Mouse (Mus musculus) heart, postnatal 0 days (tissue): ENCODE measurements around the gene Myl3. TPM values are rescaled to one million over a fixed set of nuclear protein-coding genes. Genes with fewer than 3 reads are reported as not detected.

Experiments
- ATAC-seq: fragments of 200-750 bp; cut with Nextera tagmentation; 2 replicates; pipeline ENCODE4 v1.8.0; 2017; ENCODE audit warnings: low read depth, moderate number of reproducible peaks, moderate library complexity; ENCODE audit not compliant: insufficient read depth
- DNase-seq: peaks from one replicate; pipeline ENCODE4 v3.0.0-alpha.2; 2016; ENCODE audit warnings: low spot score
- H3K27ac ChIP-seq: fragments of 300-500 bp; sonication (generic); 2 replicates; pipeline ENCODE4 v1.5.1; 2014; ENCODE audit warnings: low read depth, mild to moderate bottlenecking
- H3K27me3 ChIP-seq: fragments of 300-500 bp; sonication (generic); 2 replicates; pipeline ENCODE4 v1.6.1; 2014; ENCODE audit warnings: low read length, mixed read lengths; ENCODE audit not compliant: control insufficient read depth, insufficient read depth
- H3K36me3 ChIP-seq: fragments of 300-500 bp; sonication (generic); replicated peaks from 2 replicates; pipeline ENCODE4 v1.6.1; 2014; ENCODE audit warnings: low read length, mixed read lengths; ENCODE audit not compliant: control insufficient read depth, insufficient read depth
- H3K4me1 ChIP-seq: fragments of 300-500 bp; sonication (generic); 2 replicates; pipeline ENCODE4 v1.6.1; 2014; ENCODE audit warnings: antibody characterized with exemption; ENCODE audit not compliant: control insufficient read depth, insufficient read depth
- H3K4me2 ChIP-seq: fragments of 300-500 bp; sonication (generic); 2 replicates; pipeline ENCODE4 v1.6.1; 2014; ENCODE audit warnings: low read depth, mild to moderate bottlenecking, low read length, moderate library complexity
- H3K4me3 ChIP-seq: fragments of 300-500 bp; sonication (generic); 2 replicates; pipeline ENCODE4 v1.5.1; 2014; ENCODE audit warnings: low read depth, low read length
- H3K9ac ChIP-seq: fragments of 300-500 bp; sonication (generic); replicated peaks from 2 replicates; pipeline ENCODE4 v1.6.1; 2014; ENCODE audit warnings: low read depth, low read length, mixed read lengths
- H3K9me3 ChIP-seq: fragments of 300-500 bp; sonication (generic); replicated peaks from 2 replicates; pipeline ENCODE4 v1.6.1; 2016; ENCODE audit warnings: low read length; ENCODE audit not compliant: control insufficient read depth
- CTCF ChIP-seq: IDR thresholded peaks from 2 replicates; pipeline ENCODE4 v1.5.1; 2016; ENCODE audit warnings: antibody characterized with exemption, control low read depth, low read depth
- EP300 ChIP-seq: IDR thresholded peaks from 2 replicates; pipeline ENCODE4 v1.6.1; 2016; ENCODE audit warnings: antibody characterized with exemption, low read depth
- WGBS: fragments of 180-500 bp; shearing (Covaris S2); extraction: QIAGEN DNeasy Blood & Tissue Kit; methylation state at CpG from one replicate; pipeline ENCODE4 v1.1.7; 2014; 5-methylcytosine and 5-hydroxymethylcytosine counted together
- polyA plus RNA-seq: library from polyadenylated mRNA; unstranded; fragments of >200 nt; fragmentation: Nextera tagmentation; extraction: Ambion mirVana; gene quantifications from 2 replicates; pipeline ENCODE4 v1.2.1, GENCODE M21; 2015
- total RNA-seq: library from RNA; depleted of rRNA; stranded (reverse); fragments of >200 nt; gene quantifications from 2 replicates; pipeline ENCODE4 v1.2.3, GENCODE M21; 2014; ENCODE audit warnings: low replicate concordance

Gene Myl3
- total and polyA plus RNA-seq, 2 experiments from 2014 or later, result 7,975 to 8,752 TPM

GRCm38 (mm10) chr9:110711532-110711931 lies 30.1 kb upstream of the Myl3 start:
- Histone ChIP-seq H3K4me3 (no peak overlapping the region), H3K27ac (no peak overlapping the region), H3K9me3 (no peaks in the 10 kb centered on the region), H3K4me1 (no peaks in the 10 kb centered on the region), H3K36me3 (peaks cover 37% of the 10 kb centered on the region), H3K4me2 (no peak overlapping the region), H3K9ac (no peak overlapping the region), H3K27me3 (no peaks in the 10 kb centered on the region)
- 96% methylated on average over 1 of the region's 1 CpGs for WGBS
- DNase-seq (no peak), ATAC-seq (no peak)
- no peak for TF ChIP-seq CTCF
- no peak for TF ChIP-seq EP300

GRCm38 (mm10) chr9:110711996-110712395 lies 29.7 kb upstream of the Myl3 start:
- Histone ChIP-seq H3K4me1 (no peaks in the 10 kb centered on the region), H3K27me3 (no peaks in the 10 kb centered on the region), H3K4me3 (no peak overlapping the region), H3K9me3 (no peaks in the 10 kb centered on the region), H3K27ac (no peak overlapping the region), H3K36me3 (peaks cover 37% of the 10 kb centered on the region), H3K9ac (no peak overlapping the region), H3K4me2 (no peak overlapping the region)
- TF ChIP-seq CTCF, result no peak
- no peak for TF ChIP-seq EP300
- DNase-seq (no peak), ATAC-seq (no peak)
- 90% methylated on average over 6 of the region's 6 CpGs for WGBS

- TF ChIP-seq CTCF, result no peak
- Histone ChIP-seq H3K4me3 (no peak overlapping the region), H3K27me3 (no peaks in the 10 kb centered on the region), H3K4me1 (no peaks in the 10 kb centered on the region), H3K9ac (no peak overlapping the region), H3K36me3 (peaks cover 37% of the 10 kb centered on the region), H3K9me3 (no peaks in the 10 kb centered on the region), H3K27ac (no peak overlapping the region), H3K4me2 (no peak overlapping the region)
- WGBS, result 85% methylated on average over 4 of the region's 4 CpGs
- no peak for DNase-seq
- ATAC-seq, result no peak
These were observed 29.1 kb upstream of the Myl3 start for GRCm38 (mm10) chr9:110712545-110712944.

- H3K4me3 ChIP-seq, result no peak overlapping the region
- no peak for DNase-seq
- TF ChIP-seq EP300, result no peak
- H3K27ac ChIP-seq, result no peak overlapping the region
- H3K36me3 ChIP-seq, result peaks cover 37% of the 10 kb centered on the region
- no peaks in the 10 kb centered on the region for H3K4me1 ChIP-seq
- no peaks in the 10 kb centered on the region for H3K27me3 ChIP-seq
- WGBS, result 77% methylated on average over 1 of the region's 1 CpGs
- no peak for ATAC-seq
- H3K9me3 ChIP-seq, result no peaks in the 10 kb centered on the region
- H3K4me2 ChIP-seq, result no peak overlapping the region
- H3K9ac ChIP-seq, result no peak overlapping the region
These were observed 28.3 kb upstream of the Myl3 start for GRCm38 (mm10) chr9:110713389-110713788.

GRCm38 (mm10) chr9:110715426-110715825 lies 26.2 kb upstream of the Myl3 start:
- H3K27me3 ChIP-seq, result no peaks in the 10 kb centered on the region
- ATAC-seq (no peak), DNase-seq (no peak)
- H3K4me3 ChIP-seq, result no peak overlapping the region
- no peak overlapping the region for H3K27ac ChIP-seq
- 53% methylated on average over 1 of the region's 1 CpGs for WGBS
- TF ChIP-seq CTCF (peak; percentile 51), EP300 (no peak)
- H3K4me2 ChIP-seq, result no peak overlapping the region
- peaks cover 34% of the 10 kb centered on the region for H3K36me3 ChIP-seq
- no peaks in the 10 kb centered on the region for H3K9me3 ChIP-seq
- no peaks in the 10 kb centered on the region for H3K4me1 ChIP-seq
- H3K9ac ChIP-seq, result no peak overlapping the region

- H3K36me3 ChIP-seq, result peaks cover 28% of the 10 kb centered on the region
- H3K4me3 ChIP-seq, result no peak overlapping the region
- no peaks in the 10 kb centered on the region for H3K4me1 ChIP-seq
- peak; percentile 85 for TF ChIP-seq CTCF
- no peak for TF ChIP-seq EP300
- no peak overlapping the region for H3K27ac ChIP-seq
- DNase-seq, result peak; percentile 73
- 32% methylated on average over 4 of the region's 4 CpGs for WGBS
- no peak overlapping the region for H3K9ac ChIP-seq
- H3K27me3 ChIP-seq, result no peaks in the 10 kb centered on the region
- no peaks in the 10 kb centered on the region for H3K9me3 ChIP-seq
- ATAC-seq, result peak; percentile 81
- H3K4me2 ChIP-seq, result no peak overlapping the region
These were observed 24.9 kb upstream of the Myl3 start for GRCm38 (mm10) chr9:110716775-110717174.
